Mouse (Mus musculus): Measurements from ENCODE around the gene Pax3. TPM values are rescaled to one million over a fixed set of nuclear protein-coding genes. Genes with fewer than 3 reads are reported as not detected.

Gene Pax3
- total RNA-seq (2021) = not detected

DNA sequence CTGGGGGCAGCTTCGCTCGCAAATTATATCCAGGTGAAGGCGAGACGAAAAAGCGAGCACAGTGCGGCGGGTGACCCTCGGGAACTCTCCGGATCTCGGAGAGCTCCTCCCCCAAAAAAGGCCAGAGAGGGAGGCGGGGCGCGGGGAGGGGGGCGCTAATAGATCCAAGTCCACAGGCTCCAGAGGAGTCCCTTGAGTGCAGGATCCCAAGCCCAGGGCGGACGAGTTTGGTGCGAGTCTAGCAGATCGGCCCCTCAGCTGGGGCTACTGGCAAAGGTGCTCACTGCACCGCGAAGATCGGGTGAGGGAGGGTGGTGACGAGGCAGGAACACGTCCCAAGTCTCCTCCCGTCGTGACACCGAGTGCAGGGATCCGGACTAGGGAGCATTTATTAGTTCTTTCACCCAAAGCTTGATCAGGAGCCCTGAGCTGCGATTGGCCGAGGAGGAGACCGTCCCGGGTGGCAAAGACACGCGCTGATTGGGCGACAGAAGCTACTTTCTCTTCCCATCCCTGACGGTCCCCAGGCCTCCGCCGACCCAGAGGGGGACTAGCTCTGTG, at the start of gene Pax3:
TSS of gene Pax3 (minus strand) at position 384 of the 561 bp plus-strand sequence.
- DNase-seq (ENCODE audit: extremely low spot score in 1 of 2, low spot score in 2 of 2) = no peak
- intact Hi-C loops (cut with DNase I) = no loop called here

DNA sequence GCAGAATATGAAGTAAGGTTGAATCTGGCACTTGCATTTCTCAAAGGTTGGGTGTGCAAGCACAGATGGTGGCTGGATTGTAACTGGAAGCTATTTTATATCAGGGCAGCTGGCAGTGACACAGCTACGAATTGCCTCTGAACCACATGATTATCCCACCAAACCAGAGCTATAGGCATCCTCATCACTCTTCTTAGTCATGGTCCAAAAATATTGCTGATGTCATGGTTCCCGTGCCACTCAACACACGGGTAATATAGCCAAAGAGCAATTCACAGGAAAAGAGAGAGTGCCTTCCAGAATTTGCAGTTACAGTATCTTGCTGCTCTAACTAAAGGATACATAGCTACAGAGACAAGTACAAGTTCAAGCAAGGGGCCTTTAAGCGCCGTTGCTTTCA, 37.4 kb upstream of the Pax3 start:
- intact Hi-C loops (cut with DNase I) = loop anchor here (5.0 kb wide), 1 partner anchor 78 kb away; the partner anchor contains the start of gene Sgpp2
- DNase-seq (ENCODE audit: extremely low spot score in 1 of 2, low spot score in 2 of 2) = no peak

DNA sequence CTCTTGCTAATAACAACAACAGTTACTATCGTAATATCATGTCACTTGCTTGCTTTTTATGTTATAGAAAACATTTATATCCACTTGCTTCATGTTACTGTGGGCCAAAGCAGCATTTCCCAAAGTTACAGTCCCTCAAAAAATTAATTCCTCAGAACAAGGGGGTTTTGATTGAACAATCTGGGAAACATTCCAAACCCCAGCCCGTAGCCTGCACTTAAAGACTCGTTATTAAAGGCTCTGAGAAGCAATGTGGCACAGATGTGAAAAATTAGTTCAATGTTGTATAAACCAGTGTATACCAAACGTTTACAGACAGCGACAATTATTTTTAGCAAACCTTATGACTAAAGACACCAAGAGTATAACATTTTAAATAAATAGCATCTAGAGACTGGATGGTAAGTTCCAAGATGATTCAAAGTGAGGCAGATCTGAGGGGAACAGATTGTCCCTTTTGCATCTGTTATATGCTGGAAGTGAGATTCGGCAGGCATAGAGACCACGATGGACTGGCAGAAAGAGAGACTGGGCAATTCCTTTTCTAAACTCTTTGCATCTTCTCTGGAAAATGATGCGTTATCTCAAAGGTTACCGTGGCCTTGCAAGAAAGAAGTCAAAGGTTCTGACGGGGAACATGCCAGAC, 35.1 kb upstream of the Pax3 start:
- intact Hi-C loops (cut with DNase I) = loop anchor here (5.0 kb wide), 1 partner anchor 80 kb away; the partner anchor contains the start of gene Sgpp2
- no peak for DNase-seq (ENCODE audit: extremely low spot score in 1 of 2, low spot score in 2 of 2)

DNA sequence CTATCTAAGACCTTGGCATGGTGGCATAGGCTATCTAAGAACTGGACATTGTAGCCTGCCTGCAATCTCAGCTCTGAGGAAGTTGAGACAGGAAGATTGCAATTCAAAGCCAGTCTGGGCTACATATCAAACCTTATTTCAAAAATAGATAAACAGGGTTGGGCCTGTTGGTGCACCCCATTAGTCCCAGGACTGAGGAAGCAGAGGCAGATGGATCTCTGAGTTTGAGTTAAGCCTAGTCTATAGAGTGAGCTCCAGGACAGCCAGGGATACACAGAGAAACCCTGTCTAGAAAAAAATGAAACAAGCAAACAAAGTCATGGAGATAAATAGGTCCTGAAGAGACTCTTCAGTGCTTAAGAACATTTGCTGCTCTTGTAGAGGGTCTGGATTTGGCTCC, 32.9 kb upstream of the Pax3 start:
- intact Hi-C loops (cut with DNase I) = loop anchor here (5.0 kb wide), 1 partner anchor 82 kb away; the partner anchor contains the start of gene Sgpp2

DNA sequence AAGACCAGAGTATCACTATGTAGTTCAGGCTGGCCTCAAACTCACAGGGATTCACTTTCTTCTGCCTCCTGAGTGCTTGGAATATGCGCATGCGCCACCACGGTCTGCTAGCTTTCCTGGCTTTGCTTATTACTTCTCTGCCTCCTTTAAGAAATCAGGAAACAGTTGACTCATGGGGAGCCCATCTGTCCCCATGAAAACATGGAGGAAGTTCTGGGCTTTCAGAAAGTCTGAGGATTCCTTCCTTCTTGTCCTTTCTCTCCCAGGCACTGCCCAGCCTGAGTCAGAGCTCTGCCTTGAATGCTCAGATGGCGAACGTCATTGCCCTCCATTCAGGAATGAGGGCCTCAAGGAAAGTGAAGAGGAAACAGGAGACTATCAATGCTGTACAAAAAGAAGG, 31.8 kb upstream of the Pax3 start:
- intact Hi-C loops (cut with DNase I) = no loop called here
- DNase-seq (ENCODE audit: extremely low spot score in 1 of 2, low spot score in 2 of 2) = no peak

More for the DNA sequence above, 32.9 kb upstream of the Pax3 start:
- DNase-seq (ENCODE audit: extremely low spot score in 1 of 2, low spot score in 2 of 2) = no peak

DNA sequence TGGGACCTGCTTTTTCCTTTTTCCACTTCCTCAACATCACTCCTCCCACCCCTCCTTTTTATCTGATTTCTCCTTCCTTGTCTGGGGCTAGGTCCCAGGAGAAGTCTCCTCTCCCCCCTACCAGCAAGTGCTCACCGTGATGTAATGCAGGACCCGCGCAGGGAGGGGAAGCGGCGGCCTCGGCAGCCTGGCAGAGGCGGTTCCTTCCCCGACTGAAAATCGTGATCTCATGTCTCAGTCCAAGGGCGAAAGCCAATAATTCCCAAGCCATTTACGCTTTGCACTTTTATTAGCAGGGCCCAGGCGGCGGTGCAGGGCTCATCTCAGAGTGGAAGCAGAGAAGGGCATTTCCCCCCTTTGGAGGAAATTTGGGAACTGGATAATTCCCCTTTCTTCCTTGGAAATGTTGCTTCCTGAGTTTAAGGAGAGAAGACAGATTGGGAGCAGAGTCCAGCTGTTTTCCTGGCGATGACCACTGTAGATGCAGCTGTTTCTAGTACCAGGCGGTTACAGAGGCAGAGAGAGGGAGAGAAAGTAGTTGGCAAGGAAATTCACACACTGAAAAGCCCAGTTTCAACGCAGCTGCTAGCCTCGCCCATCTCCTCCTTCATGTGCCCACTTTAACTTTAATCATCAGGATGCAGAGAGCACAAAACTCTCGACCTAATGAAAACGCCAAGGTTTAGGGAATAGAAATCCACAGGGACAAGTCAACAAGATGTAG, 21.3 kb upstream of the Pax3 start:
- DNase-seq (ENCODE audit: extremely low spot score in 1 of 2, low spot score in 2 of 2) = no peak
- intact Hi-C loops (cut with DNase I) = loop anchor here (5.0 to 10.0 kb wide), 2 partner anchors 199 to 237 kb away; no protein-coding TSS in a partner anchor

DNA sequence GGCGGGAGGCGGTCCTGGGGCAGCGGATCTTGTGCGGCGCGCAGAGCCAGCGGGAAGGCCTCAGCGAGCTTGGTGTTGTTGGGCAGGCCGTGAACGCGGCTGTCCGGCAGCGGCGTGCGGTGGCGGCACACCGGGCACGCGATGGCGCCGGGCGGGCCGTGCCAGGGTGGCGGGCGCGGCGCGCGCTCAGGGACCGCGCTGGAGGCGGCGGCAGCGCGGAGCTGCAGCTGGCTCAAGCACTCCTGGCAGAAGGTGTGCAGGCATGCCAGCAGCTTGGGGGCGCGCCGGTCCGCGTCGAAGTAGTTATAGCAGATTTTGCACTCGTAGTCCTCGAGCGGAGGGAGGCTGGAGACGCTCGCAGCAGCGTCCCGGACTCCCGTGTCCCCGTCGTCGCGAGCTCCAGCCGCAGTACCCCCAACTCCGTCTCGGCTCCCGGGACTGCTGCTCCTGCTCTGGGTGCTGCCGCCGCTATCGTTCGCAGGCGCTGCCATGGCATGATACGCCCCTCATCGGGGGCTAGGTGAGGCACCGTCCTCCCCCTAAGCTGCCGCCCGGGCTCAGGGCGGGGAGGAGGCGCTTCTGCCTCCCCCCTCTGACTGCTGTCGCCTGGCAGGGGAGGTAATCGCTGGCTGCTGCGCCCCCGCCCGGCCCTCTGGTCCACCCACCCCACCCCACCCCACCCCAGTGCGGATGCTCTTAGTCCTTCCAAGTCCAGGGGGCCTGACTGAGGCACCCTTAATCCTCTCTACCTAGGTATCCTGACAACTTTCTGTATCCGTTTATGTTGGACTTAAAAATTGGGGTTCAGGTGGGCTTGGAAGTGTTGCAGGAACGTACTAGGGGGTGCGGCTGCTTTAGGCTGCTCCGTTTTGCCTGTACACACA, 20.5 kb upstream of the Pax3 start:
- DNase-seq (ENCODE audit: extremely low spot score in 1 of 2, low spot score in 2 of 2) = peak in 1 of 2 experiments; percentile 55
- intact Hi-C loops (cut with DNase I) = loop anchor here (5.0 to 10.0 kb wide), 2 partner anchors 200 to 237 kb away; no protein-coding TSS in a partner anchor

DNA sequence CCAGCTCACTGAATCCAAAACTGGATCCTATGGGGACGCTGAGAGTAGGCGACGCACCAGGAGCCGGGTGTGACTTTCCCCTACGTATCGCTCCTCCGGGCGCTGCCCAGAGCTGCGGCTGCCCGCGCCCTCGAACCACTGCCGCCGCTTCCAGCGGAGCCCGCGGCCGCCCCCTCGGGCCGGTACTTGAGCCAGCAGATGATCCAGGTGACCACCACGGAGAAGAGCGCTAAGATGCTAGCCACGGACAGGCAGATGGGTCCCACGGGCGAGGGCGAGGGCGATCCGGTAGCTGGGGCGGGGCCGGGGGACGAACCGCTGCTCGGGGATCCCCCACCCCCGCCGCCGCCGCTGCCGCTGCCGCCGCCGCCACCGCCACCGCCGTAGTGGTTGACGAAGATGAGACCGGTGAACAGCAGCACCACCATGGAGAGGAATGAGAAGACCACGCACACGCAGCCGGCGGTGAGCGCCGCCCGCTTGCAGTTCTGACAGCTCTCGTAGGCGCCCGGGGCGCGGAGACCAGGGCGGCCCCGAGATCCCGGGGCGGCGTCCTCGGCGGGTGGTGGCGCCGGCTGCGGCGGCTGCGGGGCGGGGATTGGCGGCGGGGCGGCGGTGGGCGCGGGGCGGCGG, 19.7 kb upstream of the Pax3 start:
- peak in 1 of 2 experiments; percentile 40 for DNase-seq (ENCODE audit: extremely low spot score in 1 of 2, low spot score in 2 of 2)
- intact Hi-C loops (cut with DNase I) = loop anchor here (5.0 to 10.0 kb wide), 2 partner anchors 201 to 238 kb away; no protein-coding TSS in a partner anchor

DNA sequence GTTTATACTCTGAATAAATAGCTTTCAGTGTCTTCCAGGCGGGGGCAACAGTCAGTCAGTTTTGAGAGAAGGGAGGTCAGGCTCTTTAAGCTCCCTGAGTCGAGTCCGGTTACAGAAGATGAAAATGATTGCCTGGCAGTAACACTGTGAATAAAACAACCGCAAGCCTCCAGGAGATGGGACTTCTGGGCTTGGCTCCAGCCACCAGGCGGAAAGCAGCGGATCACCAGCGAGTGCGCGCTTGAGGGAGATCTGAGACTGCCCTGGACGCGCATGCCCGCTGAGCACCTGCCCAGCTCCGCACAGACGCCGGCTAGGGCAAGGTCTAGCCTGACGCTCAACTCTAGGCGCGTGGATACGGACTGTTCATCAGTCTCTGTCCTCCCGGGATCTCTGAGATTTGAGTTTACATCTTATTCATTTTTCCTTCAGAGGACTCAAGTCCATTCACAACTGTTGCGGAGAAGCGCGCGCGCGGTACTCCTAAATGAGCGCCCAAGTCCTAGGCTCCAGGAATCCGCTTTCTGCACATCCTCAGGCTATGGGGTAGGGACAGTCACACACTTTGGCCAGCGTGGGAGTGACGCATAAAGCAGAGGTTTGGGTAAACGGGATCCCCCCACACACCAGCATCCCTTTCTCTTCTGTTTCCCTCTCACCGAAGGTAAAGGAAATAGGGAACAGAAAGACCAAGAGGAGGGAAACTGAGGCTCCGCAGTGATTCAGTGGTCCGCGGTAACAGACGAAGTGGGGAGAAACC, 19.0 kb upstream of the Pax3 start:
- intact Hi-C loops (cut with DNase I) = loop anchor here (5.0 to 10.0 kb wide), 2 partner anchors 201 to 239 kb away; no protein-coding TSS in a partner anchor
- peak in 1 of 2 experiments; percentile 46 for DNase-seq (ENCODE audit: extremely low spot score in 1 of 2, low spot score in 2 of 2)

DNA sequence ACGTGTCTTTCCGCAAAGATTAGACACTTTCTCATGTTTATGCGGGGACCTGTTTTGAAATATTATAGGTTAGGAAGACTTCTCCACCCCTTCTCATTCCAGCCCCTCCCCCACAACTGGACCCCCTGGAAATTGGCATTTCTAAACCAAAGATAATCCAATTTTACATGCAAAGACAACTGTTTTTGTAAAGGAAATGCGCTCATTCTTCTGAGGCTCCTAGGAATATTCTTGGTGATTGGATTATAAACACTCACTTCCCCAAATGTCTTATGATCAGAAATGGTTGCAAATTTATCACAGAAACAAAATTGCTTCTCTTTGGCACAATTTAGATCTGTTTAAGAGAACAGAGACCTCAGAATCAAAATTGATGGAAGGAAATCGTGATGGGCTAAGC, 14.1 kb upstream of the Pax3 start:
- DNase-seq (ENCODE audit: extremely low spot score in 1 of 2, low spot score in 2 of 2) = no peak
- intact Hi-C loops (cut with DNase I) = loop anchor here (5.0 to 10.0 kb wide), 2 partner anchors 69 to 244 kb away; no protein-coding TSS in a partner anchor

DNA sequence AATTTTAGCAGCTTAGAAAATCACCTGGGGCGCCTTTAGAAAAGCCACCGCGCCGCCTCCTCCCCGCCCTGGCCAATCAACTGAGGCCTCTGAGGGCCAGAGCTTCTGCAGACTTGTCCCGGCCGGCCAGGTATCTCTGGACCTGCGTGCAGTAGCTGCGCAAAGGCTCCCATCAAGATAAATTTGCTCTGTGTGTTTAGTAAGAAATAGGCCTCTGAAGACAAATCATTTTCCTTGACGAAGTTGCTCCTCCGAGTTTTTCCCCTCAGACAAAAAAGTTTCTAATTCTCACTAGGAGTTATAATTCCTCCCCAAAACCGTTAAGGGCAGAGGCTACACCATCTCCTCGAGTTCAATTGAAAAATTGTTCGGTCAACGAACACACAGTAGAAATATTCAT, 13.6 kb upstream of the Pax3 start:
- intact Hi-C loops (cut with DNase I) = loop anchor here (5.0 to 10.0 kb wide), 2 partner anchors 68 to 244 kb away; no protein-coding TSS in a partner anchor
- DNase-seq (ENCODE audit: extremely low spot score in 1 of 2, low spot score in 2 of 2) = no peak

DNA sequence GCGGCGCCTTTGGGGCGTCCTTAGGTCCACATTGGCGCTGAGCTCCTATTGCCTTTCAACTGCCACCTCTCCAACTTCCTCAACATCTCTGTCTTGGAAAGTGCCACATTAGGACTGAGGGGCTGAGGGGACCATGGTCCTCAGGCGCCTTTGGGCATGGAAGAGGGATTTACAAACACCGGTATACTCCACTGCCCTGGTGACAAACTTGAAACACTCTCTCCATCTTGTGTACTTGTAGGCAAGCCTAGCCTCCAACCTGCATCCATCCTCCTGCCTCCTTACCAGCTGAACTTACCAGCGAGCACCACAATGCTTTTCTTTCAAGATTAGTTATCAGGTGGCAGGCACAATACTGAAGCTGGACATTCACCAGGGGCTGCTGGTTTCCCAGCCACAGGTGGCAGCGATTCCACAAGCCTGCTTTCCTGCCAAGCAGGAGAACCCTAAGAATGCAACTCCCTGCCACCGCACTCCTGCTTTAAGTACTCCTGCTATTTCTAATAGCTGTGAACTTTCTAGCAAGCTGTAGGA, 11.4 kb upstream of the Pax3 start:
- intact Hi-C loops (cut with DNase I) = no loop called here
- DNase-seq (ENCODE audit: extremely low spot score in 1 of 2, low spot score in 2 of 2) = no peak

DNA sequence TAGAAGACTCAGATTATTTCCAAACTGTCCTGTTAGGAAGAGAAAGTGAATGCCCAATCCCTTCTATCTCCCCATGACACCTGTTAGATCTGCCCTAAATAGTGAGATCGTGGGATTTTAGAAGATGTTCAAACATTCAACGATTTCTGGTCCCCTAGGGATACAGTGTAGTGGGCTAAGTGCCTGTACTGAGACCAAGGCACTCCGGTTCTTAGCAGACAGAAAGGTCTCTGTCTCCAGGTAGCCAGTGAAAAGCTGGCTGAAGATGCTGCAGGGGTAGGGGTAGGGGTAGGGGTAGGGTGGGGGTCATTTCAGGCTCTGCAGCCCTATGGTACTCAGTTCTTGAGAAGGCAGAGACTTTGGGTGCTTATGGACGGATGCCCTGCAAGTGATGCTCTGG, 7.4 kb upstream of the Pax3 start:
- intact Hi-C loops (cut with DNase I) = no loop called here

DNA sequence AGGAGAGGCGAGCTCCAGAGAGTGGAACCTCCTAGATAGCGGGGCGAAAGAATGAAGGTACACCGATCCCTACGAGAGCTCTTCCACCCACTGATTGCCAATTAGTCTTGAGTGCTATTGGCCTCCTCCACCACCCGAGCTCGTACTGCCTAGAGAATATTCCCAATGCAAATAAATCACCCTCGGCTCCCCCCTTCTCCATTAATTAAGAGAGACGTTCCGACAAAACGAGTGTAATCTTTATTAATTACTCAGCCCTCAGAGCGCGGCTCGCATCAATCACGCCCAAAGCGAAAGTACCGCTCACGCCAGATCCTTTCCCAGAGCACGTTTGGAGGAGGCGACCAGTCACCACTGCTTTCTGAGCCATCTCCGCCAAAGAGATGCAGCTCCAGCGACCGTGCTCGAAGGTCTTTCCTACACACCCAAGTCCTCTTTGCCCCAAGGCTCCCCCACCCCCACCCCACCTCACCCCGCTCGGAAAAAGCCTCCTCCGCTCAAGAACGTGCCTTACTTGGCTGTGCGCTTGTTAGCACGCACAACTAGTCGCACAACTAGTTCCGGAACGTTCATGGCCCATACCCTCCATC, 6.8 kb upstream of the Pax3 start:
- no peak for DNase-seq (ENCODE audit: extremely low spot score in 1 of 2, low spot score in 2 of 2)
- intact Hi-C loops (cut with DNase I) = no loop called here

More for the DNA sequence above, 7.4 kb upstream of the Pax3 start:
- DNase-seq (ENCODE audit: extremely low spot score in 1 of 2, low spot score in 2 of 2) = no peak

DNA sequence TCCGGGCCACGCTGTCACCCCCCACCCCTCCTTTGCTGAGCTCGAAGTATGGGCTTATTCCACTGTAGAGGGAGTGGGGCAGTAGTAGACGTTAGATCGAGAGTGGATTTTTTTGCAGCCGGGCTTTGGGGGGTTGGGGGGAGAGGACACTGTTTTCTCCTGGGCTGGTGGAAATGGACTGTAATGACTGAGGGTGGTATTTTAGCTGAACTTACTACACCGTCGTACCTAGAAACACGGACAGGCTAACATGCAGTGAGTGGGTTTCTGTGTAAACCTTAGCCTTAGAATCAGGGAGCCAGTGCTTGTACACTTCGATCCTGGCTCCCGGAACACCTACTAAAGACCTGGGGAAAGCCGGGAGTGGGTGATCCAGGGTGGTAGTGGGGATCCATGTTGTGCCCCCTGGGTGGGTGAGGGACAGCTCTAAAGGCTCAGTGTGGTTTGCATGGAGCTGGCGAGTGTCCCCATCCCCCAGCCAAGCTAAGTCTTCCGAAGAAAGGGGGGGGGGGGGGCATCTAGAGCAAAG, 6.2 kb upstream of the Pax3 start:
- DNase-seq (ENCODE audit: extremely low spot score in 1 of 2, low spot score in 2 of 2) = no peak
- intact Hi-C loops (cut with DNase I) = no loop called here

DNA sequence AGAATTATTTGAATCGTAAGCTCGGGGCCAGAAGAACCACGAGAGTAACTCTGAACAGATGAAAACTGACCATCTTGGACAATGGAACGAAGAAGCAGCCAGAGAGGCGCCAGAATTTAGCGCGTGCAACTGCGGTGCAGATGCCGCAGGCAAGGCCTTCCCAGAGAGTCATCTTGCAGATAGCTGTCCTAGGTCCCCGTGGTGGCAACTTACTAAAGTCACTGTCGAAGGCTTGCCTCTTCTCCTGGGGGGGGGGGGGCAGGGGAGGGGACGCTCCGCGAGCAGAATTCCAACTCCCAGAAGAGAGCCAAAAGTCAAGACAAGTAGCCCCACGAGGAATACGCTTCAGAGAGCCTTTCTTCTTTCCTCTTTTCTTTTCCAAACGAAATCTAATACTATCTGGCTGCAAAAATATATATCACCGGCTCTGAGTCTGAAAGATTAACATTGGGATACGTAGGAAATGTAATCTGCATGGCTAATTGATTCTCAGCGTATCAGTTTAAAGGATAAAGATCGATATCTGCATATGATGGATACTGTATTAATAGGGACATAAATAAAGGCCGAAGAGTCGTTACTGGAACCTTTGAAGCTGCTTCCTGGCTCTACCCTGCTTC, 5.6 kb upstream of the Pax3 start:
- DNase-seq (ENCODE audit: extremely low spot score in 1 of 2, low spot score in 2 of 2) = no peak
- intact Hi-C loops (cut with DNase I) = no loop called here
